Mouse (Mus musculus) adrenal gland, adult 8-10 months (tissue): ENCODE results near the gene Ihh. TPM values are rescaled to one million over a fixed set of nuclear protein-coding genes. Genes with fewer than 3 reads are reported as not detected.

ENCODE experiments used
- DNase-seq: peaks from one replicate; pipeline ENCODE4 v3.0.0; 2022
- total RNA-seq, 4 experiments: library from RNA; stranded (reverse); gene quantifications; 2 replicates each; pipeline ENCODE4 v1.2.4; 2022

Gene Ihh
- under 1 TPM in 3 of 4 experiments, not detected in 1; 0.16 to 0.20 (median 0.18) TPM for total RNA-seq

GRCm38 (mm10) chr1:74951556-74952210 lies at the start of gene Ihh:
Ihh (minus strand) TSS chr1:74951672.
- no peak for DNase-seq

GRCm38 (mm10) chr1:75001183-75001582 lies 49.7 kb upstream of the Ihh start:
- no peak for DNase-seq

GRCm38 (mm10) chr1:75000496-75000895 lies 49.0 kb upstream of the Ihh start:
- DNase-seq, result peak; percentile 9

- DNase-seq, result no peak
These were observed 47.7 kb upstream of the Ihh start for GRCm38 (mm10) chr1:74999173-74999572.

GRCm38 (mm10) chr1:74997231-74997630 lies 45.8 kb upstream of the Ihh start:
- no peak for DNase-seq

- no peak for DNase-seq
These were observed 25.5 kb upstream of the Ihh start for GRCm38 (mm10) chr1:74977001-74977400.

GRCm38 (mm10) chr1:74975936-74976335 lies 24.5 kb upstream of the Ihh start:
- DNase-seq, result no peak

- no peak for DNase-seq
These were observed 22.1 kb upstream of the Ihh start for GRCm38 (mm10) chr1:74973590-74973989.

GRCm38 (mm10) chr1:74971353-74972050 lies 20.0 kb upstream of the Ihh start:
- no peak for DNase-seq

- DNase-seq, result no peak
These were observed 16.6 kb upstream of the Ihh start for GRCm38 (mm10) chr1:74967962-74968580.

- DNase-seq, result peak; percentile 35
These were observed 13.2 kb upstream of the Ihh start for GRCm38 (mm10) chr1:74964494-74965215.

GRCm38 (mm10) chr1:74962853-74963227 lies 11.4 kb upstream of the Ihh start:
- no peak for DNase-seq

GRCm38 (mm10) chr1:74962126-74962852 lies 10.8 kb upstream of the Ihh start:
- no peak for DNase-seq

GRCm38 (mm10) chr1:74961722-74962121 lies 10.2 kb upstream of the Ihh start:
- DNase-seq, result no peak

GRCm38 (mm10) chr1:74960059-74960458 lies 8.6 kb upstream of the Ihh start:
- DNase-seq, result no peak

- DNase-seq, result no peak
These were observed 639 bp downstream of the Ihh start for GRCm38 (mm10) chr1:74950576-74951490.

GRCm38 (mm10) chr1:74950066-74950465 lies 1.4 kb downstream of the Ihh start:
- DNase-seq, result no peak

GRCm38 (mm10) chr1:74949666-74950050 lies 1.8 kb downstream of the Ihh start:
- no peak for DNase-seq

- DNase-seq, result peak; percentile 28
These were observed 2.4 kb downstream of the Ihh start for GRCm38 (mm10) chr1:74948784-74949665.

- no peak for DNase-seq
These were observed 3.3 kb downstream of the Ihh start for GRCm38 (mm10) chr1:74947986-74948670.
